Mouse (Mus musculus): Measurements from ENCODE around the gene Eif4b.

Eif4b gene

DNA sequence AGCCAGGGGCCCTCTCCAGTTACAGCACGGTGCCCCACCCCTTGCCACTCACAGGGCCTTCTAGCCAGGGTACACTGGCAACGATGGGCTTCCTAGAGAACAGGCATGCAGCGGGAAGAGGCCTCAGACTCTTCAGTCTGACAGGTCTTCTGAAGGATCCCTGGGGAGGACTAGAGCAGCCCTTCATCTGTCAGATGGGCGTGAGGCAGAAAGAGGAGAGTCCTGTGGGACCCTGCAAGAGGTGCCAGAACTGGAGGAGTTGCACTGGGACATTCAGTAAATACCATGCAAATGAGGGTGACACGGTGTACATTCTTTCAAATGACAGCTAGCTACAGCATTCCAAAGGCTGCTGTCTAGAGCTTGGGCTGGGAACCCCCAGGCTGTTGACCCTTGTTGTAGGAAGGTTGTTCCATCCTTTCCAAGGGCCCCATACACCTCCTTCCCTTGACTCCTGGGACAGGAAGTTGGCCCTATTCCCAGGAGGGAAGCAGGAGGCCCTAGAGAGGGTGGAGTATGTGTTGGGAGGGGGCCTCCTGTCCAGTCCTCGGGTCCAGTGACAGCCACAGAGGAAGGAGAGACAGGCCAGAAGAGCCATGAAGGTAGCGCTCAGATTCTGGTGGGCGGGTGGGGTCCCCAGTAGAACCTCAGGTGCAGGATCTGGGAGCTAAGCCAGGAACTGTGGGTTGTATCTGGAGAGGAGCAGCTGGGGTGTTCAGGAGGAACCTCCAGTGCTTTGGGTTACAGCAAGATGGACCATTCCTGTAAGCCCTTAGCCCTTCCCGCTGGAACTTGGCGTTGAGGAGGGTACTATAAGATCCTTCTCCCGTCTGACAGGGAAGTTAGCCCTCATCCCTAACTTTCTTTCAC, 28.3 kb downstream of the Eif4b start:
- DNase-seq (ENCODE audit: low read depth): no peak

DNA sequence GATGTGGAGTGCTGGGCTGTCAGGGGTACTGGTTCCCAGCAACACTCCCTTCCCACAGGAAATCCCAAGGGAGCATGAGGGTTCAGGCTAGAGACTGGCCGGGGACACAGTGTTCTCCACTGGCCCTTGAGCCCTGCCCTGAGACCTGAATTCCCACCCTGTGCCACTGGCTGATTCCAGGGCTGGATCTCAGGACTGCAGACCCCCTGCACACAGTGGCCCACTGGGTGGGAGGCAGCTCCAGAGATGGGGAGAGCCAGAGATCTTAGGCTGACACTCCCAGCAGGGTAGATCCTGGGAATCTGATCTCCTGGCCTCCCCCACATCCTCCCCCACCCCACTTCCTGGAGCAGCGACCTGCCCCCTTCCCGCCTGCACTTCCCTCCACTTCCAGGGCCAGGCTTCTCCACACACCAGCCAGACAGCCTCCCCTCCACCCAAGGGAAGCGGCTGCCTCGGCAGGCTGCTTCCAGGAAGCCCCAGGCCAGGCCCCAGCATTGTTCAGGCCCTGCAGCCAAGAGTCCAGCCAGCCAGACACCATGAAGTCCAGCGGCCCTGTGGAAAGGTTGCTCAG, 29.1 kb downstream of the Eif4b start:
- no peak for DNase-seq (ENCODE audit: low read depth)

DNA sequence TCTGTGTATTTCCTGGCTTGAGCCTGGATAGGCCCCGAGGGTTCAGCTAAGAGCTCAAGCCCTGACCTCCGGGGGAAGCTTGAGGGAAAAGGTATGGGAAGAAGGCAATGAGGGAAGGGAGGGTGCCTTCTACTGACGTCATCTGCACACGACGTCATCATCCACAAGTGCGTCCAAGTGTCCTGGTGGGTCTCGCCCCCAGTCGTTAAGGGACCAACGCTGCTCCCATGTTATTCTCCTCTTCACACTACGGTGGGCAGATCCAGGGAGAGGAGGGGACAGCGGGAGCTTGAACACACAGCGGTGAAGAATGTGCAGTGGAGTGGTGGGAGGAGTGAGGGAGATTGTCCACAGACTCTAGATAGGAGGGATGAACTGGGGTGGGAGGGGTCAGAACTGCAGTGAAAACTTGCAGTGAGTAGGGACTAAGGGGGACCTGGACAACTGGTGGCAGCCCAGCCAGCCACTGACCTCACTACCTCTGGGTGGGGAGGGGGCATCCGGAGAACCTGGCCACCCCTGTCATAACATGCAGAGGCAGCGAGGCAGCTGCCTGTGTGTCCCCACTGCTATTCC, 29.9 kb downstream of the Eif4b start:
- DNase-seq (ENCODE audit: low read depth): no peak

DNA sequence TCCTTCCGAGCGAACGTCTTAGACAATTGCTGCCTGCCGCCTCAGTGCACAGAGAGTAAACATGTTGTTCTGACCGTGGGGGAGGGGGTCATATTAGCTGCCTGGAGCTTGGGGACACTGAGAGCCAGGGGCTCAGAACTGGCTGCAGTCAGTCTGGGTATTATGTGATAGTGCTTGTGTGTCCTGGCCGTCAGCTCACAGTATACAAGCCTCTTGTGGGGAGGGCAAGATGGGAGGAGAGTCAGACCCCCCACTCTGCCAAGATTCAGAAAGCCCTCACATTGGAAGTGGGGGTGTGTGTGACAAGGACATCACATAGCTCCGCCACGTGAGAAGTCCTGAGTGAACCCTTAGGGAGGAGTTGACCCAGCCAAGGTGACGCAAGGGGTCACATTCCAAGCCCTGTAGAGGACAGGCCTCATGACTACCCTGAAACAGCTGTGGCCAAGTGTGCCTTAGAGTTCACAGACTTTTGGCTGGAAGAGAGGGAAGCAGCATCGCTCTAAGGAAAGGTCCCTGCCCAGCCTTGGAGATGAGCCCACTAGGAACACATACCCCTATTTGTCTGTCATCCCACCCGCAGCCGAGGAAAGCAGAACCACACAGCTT, 30.5 kb downstream of the Eif4b start:
- no peak for DNase-seq (ENCODE audit: low read depth)

DNA sequence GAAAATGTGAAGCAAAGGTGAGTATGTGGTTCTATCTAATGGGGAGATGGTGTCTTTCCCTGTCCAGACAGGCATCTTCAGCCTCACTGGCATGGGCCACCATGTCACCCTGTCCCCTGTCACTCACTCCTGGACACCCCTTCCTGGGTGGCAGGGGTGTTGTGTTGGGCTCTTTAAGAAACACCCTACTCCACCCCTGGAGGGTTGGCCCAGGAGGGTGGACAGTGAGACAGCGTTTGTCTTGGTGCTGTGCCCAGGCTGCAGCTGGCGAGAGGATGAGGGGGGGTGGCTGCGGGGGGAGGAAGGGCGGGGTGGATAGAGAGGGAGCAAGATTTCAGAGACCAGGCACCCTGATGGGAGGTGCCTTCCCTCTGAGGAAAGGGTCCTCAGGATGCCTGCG, 31.8 kb downstream of the Eif4b start:
- peak; percentile 33 for DNase-seq (ENCODE audit: low read depth)

DNA sequence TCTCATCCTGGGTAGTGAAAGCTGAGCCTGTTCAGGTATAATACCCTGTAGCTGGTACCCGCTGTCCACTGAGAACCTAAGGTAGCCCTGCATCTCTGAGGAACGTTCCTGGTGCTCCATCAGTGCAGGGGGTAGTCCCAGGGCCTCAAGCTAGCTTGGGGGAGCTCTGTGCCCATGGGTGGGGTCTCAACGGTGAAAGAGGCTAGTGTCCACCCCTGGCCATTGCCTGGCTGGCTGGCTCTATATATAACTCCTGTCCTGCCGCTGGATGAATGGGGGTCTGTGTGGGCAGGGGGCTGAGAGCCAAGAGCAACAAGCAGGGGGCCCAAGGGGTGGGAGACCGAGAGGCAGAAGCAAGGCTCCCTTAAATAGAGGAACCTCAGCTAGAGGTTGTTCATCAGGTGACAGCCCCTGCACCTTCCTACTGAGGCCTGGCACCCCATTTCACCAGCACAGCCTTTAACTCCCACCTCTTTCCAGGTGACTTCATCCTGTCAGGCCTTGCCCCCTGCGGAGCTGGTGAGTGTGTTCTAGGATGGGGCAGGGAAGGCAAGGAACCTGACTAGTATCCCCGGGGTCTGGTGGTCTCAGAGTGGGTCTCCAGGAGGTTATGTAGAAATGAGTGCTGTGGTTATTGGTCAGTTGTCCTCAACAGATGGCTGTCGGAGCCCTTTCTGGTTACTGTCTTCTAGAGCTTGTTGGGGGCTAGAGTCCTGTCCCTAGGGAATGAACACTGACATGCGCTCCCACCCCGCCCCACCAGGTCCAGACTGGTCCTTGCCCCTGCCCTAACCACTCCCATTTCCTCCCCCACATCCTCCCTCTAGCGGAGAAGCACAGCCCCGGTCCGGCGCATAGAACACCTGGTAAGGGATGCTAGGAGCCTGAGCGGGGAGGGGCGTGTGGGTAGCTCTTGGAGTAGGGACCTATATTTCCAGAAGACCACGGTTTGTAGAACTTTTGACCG, 32.5 kb downstream of the Eif4b start:
- peak; percentile 77 for DNase-seq (ENCODE audit: low read depth)

DNA sequence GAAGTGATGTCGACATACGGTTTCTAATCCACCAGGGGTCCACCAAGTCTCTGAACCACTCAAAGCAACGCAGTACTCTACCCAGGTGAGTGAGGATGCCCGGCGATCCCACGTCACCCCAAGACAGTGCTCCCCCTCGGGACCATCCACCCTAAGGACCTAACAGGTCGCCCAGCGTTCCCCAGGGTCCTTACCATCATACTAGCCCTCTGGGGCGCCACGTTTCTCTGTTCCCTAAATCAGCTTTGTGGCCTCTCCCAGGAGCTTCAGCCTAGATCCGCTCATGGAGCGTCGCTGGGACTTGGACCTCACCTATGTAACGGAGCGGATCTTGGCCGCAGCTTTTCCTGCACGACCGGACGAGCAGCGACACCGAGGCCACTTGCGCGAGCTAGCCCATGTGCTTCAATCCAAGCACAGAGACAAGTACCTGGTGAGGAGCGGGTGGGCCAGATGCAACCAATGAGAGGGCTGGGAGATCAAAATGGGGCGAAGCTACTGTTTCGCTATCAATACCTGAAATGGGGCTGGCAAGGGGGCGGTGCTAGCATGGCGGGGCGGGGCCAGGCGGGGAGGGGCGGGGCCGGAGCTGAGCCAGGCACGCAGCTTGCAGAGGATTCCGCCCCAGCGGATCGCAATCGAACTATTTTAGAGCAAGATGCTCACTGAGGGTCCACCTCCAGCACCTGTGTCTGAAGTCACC, 33.3 kb downstream of the Eif4b start:
- peak; percentile 76 for DNase-seq (ENCODE audit: low read depth)

DNA sequence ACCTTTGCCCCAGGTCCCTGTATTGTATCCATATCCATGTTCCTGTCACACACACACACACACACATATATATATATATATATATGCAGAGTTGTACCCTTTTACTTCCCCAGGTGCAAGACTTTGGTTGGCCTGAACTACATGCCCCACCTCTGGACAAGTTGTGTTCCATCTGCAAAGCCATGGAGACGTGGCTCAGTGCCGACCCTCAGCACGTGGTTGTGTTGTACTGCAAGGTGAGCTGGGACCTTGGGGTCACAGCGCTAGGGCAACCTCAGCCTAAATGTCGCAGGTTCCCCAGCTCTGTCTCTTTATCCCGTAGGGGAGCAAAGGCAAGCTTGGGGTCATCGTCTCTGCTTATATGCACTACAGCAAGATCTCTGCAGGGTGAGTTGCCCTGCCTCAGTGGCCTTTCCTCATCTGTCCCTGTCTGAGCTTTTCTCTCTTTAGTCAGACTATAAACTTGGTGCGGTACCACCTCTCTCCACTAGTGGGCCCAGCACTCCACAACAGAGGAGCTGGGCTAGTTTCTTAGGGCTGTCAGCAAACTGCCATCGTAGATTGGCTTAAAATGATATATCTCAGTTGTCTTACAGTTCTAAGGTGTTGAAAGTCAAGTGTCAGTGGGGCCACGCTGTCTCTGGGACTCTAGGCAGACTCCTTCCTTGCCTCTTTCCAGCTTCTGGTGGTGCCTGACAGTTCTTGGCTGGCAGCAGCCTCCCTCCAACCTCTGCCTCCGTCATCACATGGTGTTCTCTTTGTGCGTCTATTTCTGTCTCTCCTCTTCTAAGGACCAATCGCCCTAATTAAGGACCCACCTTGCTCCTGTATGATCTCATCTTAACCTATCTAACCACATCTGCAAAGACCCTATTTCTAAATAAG, 34.4 kb downstream of the Eif4b start:
- DNase-seq (ENCODE audit: low read depth): peak; percentile 90

DNA sequence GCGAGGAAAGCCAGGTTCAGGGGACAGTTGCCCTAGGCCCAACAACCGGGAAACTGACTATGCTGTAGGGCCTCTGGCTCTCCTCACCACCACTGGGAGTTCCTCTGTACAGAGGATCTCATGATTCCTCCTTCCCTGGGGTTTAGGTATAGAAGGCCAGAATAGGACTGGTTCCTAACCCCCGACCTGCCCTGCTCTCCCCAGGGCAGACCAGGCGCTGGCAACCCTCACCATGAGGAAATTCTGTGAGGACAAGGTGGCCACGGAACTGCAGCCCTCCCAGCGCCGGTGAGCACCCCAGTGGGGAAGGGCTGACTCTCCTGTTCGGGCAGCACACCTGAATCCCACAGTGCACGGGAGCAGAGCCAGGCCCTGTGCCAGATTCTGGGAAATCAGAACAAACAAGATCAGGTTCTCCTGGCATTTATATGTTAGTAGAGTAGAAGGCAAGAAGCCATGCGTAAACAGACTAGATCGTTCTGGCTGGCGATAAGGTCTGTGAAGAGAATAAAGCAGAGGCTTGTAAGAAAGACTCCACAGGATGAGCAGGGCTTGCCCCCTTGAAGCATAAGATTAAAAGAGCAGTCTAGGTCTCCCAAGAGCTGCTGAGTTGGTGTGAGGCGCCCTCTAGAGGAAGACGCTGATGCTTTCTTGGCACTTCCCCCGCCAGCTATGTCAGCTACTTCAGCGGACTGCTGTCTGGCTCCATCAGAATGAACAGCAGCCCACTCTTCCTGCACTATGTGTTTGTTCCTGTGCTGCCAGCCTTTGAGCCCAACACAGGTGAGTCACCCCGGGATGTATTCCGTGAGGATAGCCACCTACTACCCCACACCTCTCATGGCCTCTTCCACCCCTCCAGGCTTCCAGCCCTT, 35.3 kb downstream of the Eif4b start:
- peak; percentile 91 for DNase-seq (ENCODE audit: low read depth)

DNA sequence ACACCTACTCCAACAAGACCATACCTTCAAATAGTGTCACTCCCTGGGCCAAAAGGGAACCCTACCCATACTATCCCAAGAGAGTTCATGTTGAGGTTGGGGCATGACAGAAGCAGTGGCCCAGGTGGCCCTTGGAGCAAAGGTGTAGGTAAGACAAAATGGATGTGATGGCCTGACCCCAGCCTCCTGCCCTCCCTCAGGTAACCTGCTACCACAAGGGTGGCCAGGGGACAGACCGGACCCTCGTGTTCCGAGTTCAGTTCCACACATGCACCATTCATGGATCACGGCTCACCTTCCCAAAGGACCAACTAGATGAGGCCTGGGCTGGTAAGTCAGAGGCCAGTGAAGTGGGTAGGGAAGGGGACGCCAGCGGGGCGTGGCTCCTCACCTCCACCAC, 36.7 kb downstream of the Eif4b start:
- DNase-seq (ENCODE audit: low read depth): no peak

DNA sequence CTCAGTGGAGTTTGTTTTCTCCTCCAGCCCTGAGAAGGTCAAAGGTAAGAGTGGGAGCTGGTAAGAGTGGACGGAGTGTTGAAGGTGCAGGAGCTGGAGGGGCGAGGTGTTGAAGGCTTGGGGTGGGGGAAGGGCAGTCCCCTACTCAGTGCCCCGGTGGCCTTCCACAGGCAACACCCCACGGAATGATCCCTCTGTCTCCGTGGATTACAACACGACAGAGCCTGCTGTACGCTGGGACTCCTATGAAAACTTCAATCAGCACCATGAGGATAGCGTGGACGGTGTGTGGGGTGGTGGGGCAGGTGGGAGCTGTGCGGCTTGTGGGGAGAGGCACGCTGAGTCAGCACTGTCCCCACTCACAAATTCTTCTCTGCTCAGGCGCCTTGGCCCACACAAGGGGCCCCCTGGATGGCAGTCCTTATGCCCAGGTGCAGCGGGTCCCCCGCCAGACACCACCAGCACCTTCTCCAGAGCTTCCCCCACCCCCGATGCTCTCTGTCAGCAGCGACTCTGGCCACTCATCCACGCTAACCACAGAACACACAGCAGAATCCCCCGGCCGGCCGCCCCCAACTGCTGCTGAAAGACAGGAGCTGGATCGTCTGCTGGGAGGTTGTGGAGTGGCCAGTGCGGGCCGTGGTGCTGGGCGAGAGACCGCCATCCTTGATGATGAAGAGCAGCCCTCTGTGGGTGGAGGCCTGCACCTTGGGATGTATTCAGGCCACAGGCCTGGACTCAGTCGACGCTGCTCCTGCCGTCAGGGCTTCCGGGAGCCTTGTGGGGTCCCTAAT, 37.3 kb downstream of the Eif4b start:
- no peak for DNase-seq (ENCODE audit: low read depth)

DNA sequence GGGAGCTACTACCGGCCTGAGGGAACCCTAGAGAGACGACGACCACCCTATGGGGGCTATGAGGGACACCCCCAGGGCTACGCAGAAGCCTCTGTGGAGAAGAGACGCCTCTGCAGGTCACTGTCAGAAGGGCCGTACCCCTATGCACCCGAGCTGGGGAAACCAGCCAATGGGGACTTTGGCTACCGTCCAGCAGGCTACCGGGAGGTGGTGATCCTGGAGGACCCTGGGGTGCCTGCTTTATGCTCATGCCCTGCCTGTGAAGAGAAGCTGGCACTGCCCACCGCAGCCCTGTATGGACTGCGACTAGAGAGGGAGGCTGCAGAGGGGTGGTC, 37.9 kb downstream of the Eif4b start:
- no peak for DNase-seq (ENCODE audit: low read depth)

DNA sequence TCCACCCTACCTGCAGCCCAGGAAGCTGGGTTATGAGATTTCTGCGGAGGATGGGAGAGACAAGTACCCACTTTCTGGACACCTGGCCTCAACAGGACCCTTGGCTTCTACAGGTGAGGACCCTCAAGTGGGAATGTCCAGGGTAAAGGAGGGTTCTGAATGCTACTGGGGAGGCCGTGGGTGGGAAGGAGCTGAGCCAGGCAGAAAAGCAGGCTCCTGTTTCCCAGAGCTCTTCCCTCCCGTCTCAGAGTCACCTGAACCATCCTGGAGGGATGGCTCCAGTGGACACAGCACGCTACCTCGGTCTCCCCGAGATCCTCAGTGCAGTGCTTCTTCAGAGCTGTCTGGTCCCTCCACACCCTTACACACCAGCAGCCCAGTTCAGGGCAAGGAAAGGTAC, 38.6 kb downstream of the Eif4b start:
- no peak for DNase-seq (ENCODE audit: low read depth)

DNA sequence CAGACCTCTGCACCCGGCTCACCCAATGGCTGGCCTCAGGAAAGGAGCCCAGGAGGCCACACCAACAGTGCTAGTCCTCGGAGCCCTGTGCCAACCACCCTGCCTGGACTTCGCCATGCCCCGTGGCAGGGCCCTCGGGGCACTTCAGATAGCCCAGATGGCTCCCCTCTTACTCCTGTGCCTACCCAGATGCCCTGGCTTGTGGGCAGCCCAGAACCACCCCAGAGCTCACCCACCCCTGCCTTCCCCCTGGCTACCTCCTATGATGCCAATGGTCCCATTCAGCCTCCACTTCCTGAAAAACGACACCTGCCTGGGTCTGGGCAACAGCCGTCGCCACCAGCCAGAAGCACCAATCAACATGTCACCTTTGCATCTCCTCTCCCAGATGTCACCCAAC, 39.3 kb downstream of the Eif4b start:
- DNase-seq (ENCODE audit: low read depth): no peak

DNA sequence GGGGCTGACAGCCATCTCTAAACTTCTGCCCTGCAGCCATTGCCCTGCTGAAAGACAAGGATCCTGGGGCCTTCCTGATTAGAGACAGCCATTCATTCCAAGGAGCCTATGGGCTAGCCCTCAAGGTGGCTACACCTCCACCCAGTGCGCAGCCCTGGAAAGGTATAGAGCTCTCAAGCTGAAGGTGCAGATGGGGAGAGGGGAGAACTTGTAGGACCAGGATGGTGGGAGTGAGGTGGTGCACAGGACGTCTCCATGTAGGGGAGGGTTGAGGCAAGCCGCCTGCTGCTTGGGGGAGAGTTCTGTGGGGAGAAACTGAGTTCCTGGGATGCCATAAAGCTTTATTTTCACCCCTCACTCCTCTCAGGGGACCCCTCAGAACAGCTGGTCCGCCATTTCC, 40.1 kb downstream of the Eif4b start:
- no peak for DNase-seq (ENCODE audit: low read depth)

DNA sequence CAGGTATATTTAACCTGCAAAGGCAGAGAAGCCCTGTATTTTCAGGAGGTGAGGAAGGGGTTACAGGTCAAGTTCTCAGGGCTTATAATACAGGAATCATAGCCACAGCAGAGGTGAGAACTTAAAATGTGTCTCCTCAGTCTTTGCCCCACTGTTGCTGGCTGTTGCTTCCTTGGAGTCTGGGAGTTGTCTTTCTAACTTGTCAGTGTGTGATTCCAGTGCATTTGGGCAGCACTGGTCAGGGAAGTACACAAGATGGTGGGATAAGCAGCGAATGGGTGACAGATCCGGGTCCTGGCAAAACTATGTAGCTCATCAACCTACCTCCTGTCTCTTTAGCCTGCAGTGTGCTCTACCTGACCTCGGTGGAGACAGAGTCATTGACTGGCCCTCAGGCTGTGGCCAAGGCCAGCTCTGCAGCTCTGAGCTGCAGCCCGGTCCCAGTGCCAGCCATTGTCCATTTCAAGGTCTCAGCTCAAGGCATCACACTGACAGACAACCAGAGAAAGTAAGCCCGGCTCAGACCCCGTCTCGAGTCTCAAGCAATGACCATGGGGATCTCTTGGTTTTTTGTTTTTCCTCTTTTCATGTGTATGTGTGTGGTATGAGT, 41.2 kb downstream of the Eif4b start:
- no peak for DNase-seq (ENCODE audit: low read depth)

DNA sequence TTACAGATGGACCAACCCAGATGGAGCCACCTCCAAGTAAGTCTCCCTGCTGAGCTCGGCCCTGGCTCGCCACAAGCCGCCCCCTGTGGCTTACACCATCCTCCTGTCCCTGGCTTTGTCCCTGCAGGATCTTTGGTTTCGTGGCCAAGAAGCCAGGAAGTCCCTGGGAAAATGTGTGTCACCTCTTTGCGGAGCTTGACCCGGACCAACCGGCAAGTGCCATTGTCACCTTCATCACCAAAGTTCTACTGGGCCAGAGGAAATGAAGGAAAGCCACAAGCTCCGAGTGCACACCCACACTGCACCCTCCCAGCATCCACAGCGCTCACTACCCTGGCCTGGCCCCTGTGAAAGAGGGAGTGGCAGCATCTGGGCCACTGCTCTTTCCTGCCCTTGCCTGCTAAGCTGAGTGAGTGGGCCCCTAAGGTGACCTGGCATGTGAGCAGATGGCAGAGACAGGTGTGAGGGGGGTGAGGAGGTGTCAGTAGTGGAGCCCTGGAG, 42.2 kb downstream of the Eif4b start:
- DNase-seq (ENCODE audit: low read depth): peak; percentile 74
